Comparison of ENCODE assay signal across 28 mouse cellular contexts in the genomic region with DNA sequence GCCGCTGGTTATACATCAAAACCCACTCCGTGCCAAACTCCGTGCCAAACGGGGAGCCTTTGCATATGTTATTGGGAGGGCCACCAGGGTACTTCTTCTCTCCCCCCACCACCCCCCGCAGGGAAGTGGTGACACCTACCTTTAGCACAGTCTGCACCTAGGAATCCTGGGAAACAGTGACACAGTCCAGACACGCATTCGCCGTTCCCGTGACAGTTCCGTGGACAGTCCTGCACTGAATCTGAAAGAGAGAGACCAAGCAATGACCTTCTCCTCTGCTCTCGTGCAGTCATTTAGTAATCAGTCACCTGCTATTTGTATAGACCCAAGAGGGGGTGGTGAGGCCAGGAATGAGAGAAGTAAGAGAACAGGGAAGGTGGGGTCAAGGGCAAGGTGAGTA.
A peak's percentile ranks its signal among the peaks of the same experiment; 100 is the strongest.
DNase-seq lines count a peak whose midpoint lies in the region; ATAC-seq lines count a peak whose summit lies in the region.
"Had no signal": no experiment of that assay in that cellular context is flagged by ENCODE, and none has a peak within 500 bp of the region (broad histone marks: within the 10 kb centered on the region; RNA-seq: fewer than 3 reads in every experiment).

No protein-coding gene starts in this region.

- no peaks in the 10 kb centered on the region for H3K9me3 ChIP-seq in heart, embryonic 10.5 days
- H3K9me3 ChIP-seq in kidney, embryonic 14.5 days (ENCODE audit: control insufficient read depth, low read length), result no peaks in the 10 kb centered on the region
- H3K9me3 ChIP-seq in limb, embryonic 11.5 days (ENCODE audit: control insufficient read depth, low read length), result no peaks in the 10 kb centered on the region
- no peaks in the 10 kb centered on the region for H3K9me3 ChIP-seq in limb, embryonic 10.5 days (replicated peaks)
- H3K9me3 ChIP-seq: embryonic facial prominence, embryonic 10.5 days; embryonic facial prominence, embryonic 15.5 days; forebrain, embryonic 13.5 days; heart, embryonic 13.5 days; hindbrain, embryonic 13.5 days; liver, embryonic 12.5 days; midbrain, embryonic 13.5 days had no signal

- ATAC-seq in kidney, embryonic 14.5 days (ENCODE audit: low FRiP score, low TSS enrichment), result 0 out of 2 replicates have a peak, but pooled peaks have one; percentile 32
- no peak for ATAC-seq in limb, embryonic 11.5 days (ENCODE audit: insufficient number of reproducible peaks, low FRiP score, low TSS enrichment, low read depth)
- ATAC-seq: forebrain, embryonic 13.5 days; inflammation-experienced regulatory T-cells, adult 6 months; liver, embryonic 12.5 days; liver, postnatal 0 days; midbrain, embryonic 13.5 days; Patski had no signal

- H3K4me2 ChIP-seq in kidney, embryonic 14.5 days (replicated peaks; ENCODE audit: low read depth, low read length), result no peak overlapping the region
- H3K4me2 ChIP-seq in limb, embryonic 11.5 days (ENCODE audit: low read depth, severe bottlenecking), result no peak overlapping the region
- H3K4me2 ChIP-seq: embryonic facial prominence, embryonic 15.5 days; forebrain, embryonic 13.5 days; heart, embryonic 13.5 days; hindbrain, embryonic 13.5 days; liver, embryonic 12.5 days; midbrain, embryonic 13.5 days had no signal

- no peak overlapping the region for H3K27ac ChIP-seq in heart, embryonic 10.5 days
- H3K27ac ChIP-seq in kidney, embryonic 14.5 days (ENCODE audit: low read depth, low read length), result no peak overlapping the region
- H3K27ac ChIP-seq in limb, embryonic 11.5 days (replicated peaks; ENCODE audit: low read depth, low read length), result no peak overlapping the region
- no peak overlapping the region for H3K27ac ChIP-seq in limb, embryonic 10.5 days
- H3K27ac ChIP-seq: embryonic facial prominence, embryonic 10.5 days; embryonic facial prominence, embryonic 15.5 days; forebrain, embryonic 13.5 days; heart, embryonic 13.5 days; hindbrain, embryonic 13.5 days; left cerebral cortex, adult 2 months; liver, embryonic 12.5 days; midbrain, embryonic 13.5 days had no signal

- 81% methylated on average over 11 of the region's 11 CpGs for WGBS in heart, embryonic 10.5 days
- WGBS in kidney, embryonic 14.5 days, result 83% methylated on average over 11 of the region's 11 CpGs
- 91% methylated on average over 11 of the region's 11 CpGs for WGBS in limb, embryonic 11.5 days
- WGBS in limb, embryonic 10.5 days, result 89% methylated on average over 11 of the region's 11 CpGs

- no peak overlapping the region for H3K9ac ChIP-seq in kidney, embryonic 14.5 days (ENCODE audit: low read depth, low read length)
- H3K9ac ChIP-seq in limb, embryonic 11.5 days (ENCODE audit: low read length), result no peak overlapping the region
- H3K9ac ChIP-seq: embryonic facial prominence, embryonic 15.5 days; forebrain, embryonic 13.5 days; heart, embryonic 13.5 days; hindbrain, embryonic 13.5 days; liver, embryonic 12.5 days; liver, postnatal 0 days; midbrain, embryonic 13.5 days had no signal

- no peaks in the 10 kb centered on the region for H3K36me3 ChIP-seq in heart, embryonic 10.5 days
- H3K36me3 ChIP-seq in kidney, embryonic 14.5 days (ENCODE audit: control insufficient read depth, insufficient read depth, low read length), result no peaks in the 10 kb centered on the region
- no peaks in the 10 kb centered on the region for H3K36me3 ChIP-seq in limb, embryonic 11.5 days (ENCODE audit: control insufficient read depth, insufficient read depth, low read length)
- no peaks in the 10 kb centered on the region for H3K36me3 ChIP-seq in limb, embryonic 10.5 days
- H3K36me3 ChIP-seq: embryonic facial prominence, embryonic 10.5 days; embryonic facial prominence, embryonic 15.5 days; heart, embryonic 13.5 days; hindbrain, embryonic 13.5 days; liver, embryonic 12.5 days had no signal

- peak; percentile 48 for DNase-seq in heart, embryonic 10.5 days (ENCODE audit: low spot score)
- DNase-seq in heart, adult 18-20 months, result no peak
- no peak for DNase-seq in kidney, postnatal 36 days
- DNase-seq in limb, embryonic 11.5 days (ENCODE audit: low spot score), result peak; percentile 18
- DNase-seq in limb, embryonic 10.5 days (ENCODE audit: low spot score), result no peak
- DNase-seq: adrenal gland, postnatal 10 days; cerebellum, adult 8-10 months; cerebellum, postnatal 25 days; gastrocnemius, postnatal 14 days; heart, postnatal 4 days; kidney, adult 9 months; liver, postnatal 0 days; lung, postnatal 36 days; right cerebral cortex, adult 18-20 months; spleen, adult 18-20 months; thymus, adult 2 months; thymus, postnatal 36 days had no signal

- no peak overlapping the region for H3K4me3 ChIP-seq in heart, embryonic 10.5 days
- no peak overlapping the region for H3K4me3 ChIP-seq in kidney, embryonic 14.5 days (ENCODE audit: low read length)
- no peak overlapping the region for H3K4me3 ChIP-seq in limb, embryonic 11.5 days (ENCODE audit: low read depth, low read length)
- no peak overlapping the region for H3K4me3 ChIP-seq in limb, embryonic 10.5 days
- H3K4me3 ChIP-seq: embryonic facial prominence, embryonic 10.5 days; embryonic facial prominence, embryonic 15.5 days; forebrain, embryonic 13.5 days; heart, embryonic 13.5 days; hindbrain, embryonic 13.5 days; left cerebral cortex, adult 2 months; liver, embryonic 12.5 days; midbrain, embryonic 13.5 days had no signal

- no peaks in the 10 kb centered on the region for H3K27me3 ChIP-seq in heart, embryonic 10.5 days (ENCODE audit: insufficient read depth, poor library complexity, severe bottlenecking)
- no peaks in the 10 kb centered on the region for H3K27me3 ChIP-seq in kidney, embryonic 14.5 days (ENCODE audit: control insufficient read depth, insufficient read depth, low read length)
- H3K27me3 ChIP-seq in limb, embryonic 11.5 days (ENCODE audit: control insufficient read depth, insufficient read depth, low read length), result no peaks in the 10 kb centered on the region
- no peaks in the 10 kb centered on the region for H3K27me3 ChIP-seq in limb, embryonic 10.5 days (ENCODE audit: low read depth, poor library complexity, severe bottlenecking)
- H3K27me3 ChIP-seq: embryonic facial prominence, embryonic 15.5 days; heart, embryonic 13.5 days; hindbrain, embryonic 13.5 days; liver, embryonic 12.5 days; midbrain, embryonic 13.5 days had no signal

- H3K4me1 ChIP-seq in heart, embryonic 10.5 days, result peaks cover 14% of the 10 kb centered on the region; the same call in 1 of the 2 replicates
- no peaks in the 10 kb centered on the region for H3K4me1 ChIP-seq in kidney, embryonic 14.5 days (ENCODE audit: control insufficient read depth, insufficient read depth, low read length)
- H3K4me1 ChIP-seq in limb, embryonic 11.5 days (ENCODE audit: control insufficient read depth, insufficient read depth, low read length), result no peaks in the 10 kb centered on the region
- H3K4me1 ChIP-seq in limb, embryonic 10.5 days, result no peaks in the 10 kb centered on the region
- H3K4me1 ChIP-seq: embryonic facial prominence, embryonic 10.5 days; embryonic facial prominence, embryonic 15.5 days; liver, embryonic 12.5 days had no signal

Comparison
In these comparisons a context has a peak if more than half of its experiments do, and no peak if none do; other contexts are left out.
1. DNase-seq: peak in heart, embryonic 10.5 days (single experiment) and limb, embryonic 11.5 days (single experiment); none in heart, adult 18-20 months (0 of 2), kidney, postnatal 36 days (0 of 2) and limb, embryonic 10.5 days (single experiment).